Mouse (Mus musculus) neutrophil, adult 5-6 weeks (primary cell): Measurements from ENCODE around the gene Tmem213. TPM values are rescaled to one million over a fixed set of nuclear protein-coding genes. Genes with fewer than 3 reads are reported as not detected.

Experiments used
- ATAC-seq: fragments of 151-379, 151-347 bp; 2 replicates; pipeline ENCODE4 v1.8.0; 2017; ENCODE audit warnings: mild to moderate bottlenecking, moderate TSS enrichment; ENCODE audit not compliant: insufficient number of reproducible peaks, poor library complexity, low FRiP score, severe bottlenecking; ENCODE audit errors: extremely low read depth
- total RNA-seq: library from RNA; stranded (forward); fragments of 200-1000 nt; gene quantifications from 2 replicates; pipeline ENCODE4 v1.2.3, GENCODE M21; 2017

The Tmem213 gene
- not detected in 2 replicates for total RNA-seq

DNA sequence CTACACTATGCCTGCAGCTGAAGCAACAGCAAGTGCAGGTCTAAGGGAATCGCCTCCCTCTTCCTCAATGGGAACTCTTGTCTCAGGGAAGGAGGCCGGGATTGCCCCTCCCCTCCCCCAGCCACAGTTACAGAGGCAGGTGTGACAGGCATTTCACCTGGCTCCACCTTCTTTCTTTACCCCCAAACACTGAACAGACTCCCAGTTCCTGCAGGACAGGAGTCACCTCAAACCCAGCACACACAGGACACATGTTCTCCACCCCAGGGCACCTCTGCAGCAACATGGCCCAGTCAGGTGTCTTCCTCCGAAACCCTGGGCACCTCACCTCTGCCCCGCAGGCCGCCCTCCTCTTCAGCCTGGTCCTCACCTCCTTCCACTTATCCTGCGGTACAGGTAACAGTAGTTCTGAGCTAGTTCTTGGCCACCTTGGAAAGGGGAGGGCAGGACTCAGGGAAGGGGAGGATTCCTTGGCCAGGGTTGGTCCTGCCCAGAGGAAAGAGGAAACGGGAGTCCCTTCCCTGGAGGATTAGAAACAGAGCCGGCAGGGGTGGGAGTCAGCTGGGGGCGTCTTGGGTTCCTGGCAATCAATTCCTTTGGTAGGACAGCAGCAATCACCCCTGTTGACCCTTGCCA lies at the start of gene Tmem213:
Gene Tmem213, plus strand, starts transcription at position 96 of the 636 bp plus-strand sequence.
- no peak for ATAC-seq

DNA sequence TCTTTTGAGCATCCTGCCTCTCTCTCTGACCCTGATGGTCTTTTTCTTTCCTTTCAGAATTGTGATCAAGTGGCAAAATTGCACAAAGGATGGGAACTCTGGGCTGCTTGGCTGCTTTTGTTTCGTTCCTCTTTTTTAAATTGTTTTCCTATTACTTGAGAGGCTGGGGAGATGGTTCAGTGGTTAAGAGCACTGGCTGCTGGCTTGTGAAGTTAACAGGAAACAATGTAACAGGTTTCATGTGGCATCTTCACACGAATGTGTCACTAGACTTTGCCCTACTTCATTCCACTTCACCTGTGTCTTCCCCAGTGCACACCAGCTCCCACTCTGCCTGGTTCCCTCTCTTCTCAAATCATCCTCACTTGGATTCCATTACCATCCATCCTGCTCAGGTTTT lies 44.4 kb upstream of the Tmem213 start:
- no peak for ATAC-seq

DNA sequence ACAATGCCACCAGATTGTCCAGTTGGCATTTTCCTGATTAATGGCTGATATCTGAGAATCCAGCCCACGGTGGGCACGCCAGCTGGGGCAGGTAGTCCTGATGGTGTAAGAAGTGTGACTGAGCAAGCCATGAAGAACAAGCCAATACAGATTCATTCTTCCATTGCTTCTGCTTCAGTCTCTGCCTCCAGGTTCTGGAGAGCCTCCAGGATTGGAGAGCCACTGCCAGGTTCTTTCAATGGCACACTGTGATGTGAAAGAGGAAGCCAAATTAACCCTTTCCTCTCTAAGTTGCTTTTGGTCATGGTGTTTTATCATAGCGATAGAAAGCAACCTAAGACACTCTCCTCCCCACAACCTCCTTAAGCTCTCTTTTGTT lies 43.9 kb upstream of the Tmem213 start:
- no peak for ATAC-seq

DNA sequence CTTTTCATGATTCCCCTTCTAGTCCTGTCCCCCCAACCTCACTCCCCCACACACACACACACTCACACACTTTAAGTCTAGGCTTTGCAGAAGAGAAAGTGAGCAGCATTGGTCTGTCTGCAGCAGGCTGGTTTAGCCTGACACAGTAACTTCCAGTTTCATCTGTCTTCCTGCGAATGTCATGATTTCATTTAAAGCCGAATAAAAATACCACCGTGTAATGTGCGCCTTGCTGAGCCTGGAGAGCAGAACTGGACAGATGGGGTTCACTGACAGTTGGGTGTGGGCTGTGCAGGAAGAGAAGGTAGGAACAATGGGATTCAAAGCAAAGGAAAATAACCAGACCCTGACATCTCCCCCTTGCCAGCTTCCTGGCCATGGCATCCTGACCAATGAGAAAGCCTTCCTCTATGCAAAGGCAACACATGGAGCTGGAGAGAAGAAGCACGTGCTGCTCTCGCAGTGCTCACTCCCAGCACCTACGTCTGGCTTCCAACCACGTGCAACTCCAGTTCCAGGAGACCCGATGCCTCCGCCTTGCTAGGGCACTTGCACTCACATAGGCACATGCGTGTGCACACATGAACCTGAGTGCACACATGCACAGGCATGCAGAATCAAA lies 43.4 kb upstream of the Tmem213 start:
- ATAC-seq, result no peak

DNA sequence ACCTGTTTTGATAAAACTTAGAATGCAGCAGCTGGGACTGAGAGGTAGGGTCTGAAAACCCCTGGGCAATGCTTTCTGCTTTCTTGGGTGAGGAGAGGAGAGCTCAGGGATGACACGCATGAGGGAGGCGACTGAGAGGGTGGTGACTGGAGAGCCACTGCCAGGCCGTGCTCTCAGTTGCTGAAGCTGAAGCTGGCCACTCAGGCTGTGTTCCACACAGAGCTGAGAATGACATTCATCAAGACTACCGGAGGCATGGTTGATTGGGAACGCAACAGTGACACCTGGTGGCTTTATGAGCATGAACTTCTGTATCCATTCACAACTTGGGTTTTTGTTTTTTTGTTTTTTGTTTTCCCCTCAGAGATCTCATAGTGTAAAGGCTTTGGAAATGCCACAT lies 42.8 kb upstream of the Tmem213 start:
- ATAC-seq, result peak; percentile 77

DNA sequence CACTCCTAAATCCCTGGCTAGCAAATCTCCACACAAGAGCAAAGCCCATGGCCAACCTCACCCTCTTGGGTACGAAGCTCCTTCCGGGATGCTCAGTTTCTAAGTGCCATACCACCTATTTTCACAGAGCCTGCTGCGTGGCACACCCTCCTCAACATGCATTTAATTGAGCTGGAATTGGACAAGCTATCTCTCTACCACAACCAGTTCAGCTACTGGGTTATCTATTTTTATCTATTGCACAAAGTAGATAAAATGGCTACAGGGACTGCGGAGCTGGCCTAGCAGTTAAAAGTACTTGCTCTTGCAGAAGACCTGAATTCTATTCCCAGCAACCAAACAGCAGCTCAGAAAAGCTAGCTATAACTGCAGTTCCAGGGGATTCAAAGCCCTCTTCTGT lies 37.8 kb upstream of the Tmem213 start:
- no peak for ATAC-seq

DNA sequence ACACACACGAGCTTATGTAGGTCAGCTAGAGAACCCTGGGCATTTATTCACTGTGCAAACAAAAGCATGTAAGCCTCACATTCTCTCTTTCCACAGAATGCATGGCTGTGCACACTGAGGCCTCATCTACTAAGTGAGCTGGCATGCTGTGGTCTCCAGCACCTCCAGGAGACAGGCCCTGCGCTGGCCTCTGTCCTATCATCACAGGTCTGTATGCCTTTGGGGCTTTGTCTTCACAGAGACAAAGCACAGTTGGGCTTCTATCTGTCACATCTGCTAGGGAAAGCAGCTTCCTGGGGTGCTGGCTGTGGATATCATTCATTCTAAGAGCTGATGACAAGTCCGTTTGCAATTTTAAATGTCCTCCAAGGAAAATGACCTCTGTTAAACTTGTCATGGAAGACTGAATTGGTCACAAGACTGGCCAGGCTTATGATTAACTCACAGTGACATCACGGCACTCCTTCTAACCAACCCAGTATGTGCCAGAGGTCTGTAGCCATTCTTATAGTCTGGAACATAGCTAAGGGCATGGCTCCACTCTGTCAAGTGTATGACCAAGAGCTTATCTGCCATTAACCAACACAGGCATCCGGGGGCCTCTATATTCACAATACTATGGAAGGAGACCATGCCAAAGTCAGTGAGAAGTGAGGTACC lies 36.8 kb upstream of the Tmem213 start:
- ATAC-seq, result no peak

DNA sequence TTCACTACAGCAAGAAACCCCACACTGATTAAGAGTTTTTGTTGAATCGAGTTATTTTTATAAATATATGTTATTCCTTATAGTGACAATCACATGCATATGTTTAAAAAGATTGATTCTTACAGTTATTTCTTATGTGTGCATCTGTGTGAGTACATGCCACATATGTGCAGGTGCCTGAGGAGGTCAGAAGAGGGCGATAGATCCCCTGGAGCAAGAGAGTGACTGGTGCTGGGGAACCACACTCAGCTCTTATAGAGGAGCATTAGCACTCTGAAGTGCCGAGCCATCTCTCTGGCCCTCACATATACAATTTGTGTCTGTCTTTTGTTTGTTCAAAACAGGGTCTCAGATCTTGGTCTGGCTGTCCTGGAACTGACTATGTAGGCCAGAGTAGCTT lies 35.5 kb upstream of the Tmem213 start:
- ATAC-seq, result no peak

DNA sequence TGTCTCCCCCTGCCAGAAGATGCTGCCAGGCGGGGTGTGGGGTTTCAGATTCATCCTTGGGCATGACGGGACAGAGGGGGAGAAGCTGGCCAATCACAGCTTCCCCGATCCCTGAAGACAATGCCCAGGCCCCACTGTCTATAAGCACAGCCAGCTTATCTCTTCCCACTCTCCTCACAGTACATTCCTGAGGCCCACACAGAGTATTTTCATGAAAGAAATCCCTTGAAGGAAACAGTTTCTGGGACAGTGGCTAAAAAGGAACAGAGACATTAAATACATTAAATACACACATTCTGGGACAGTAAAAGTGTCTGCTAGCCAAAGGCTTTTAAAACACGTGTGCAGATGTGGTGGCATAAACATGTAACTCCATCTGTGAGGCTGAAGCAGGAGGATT lies 28.7 kb upstream of the Tmem213 start:
- no peak for ATAC-seq

DNA sequence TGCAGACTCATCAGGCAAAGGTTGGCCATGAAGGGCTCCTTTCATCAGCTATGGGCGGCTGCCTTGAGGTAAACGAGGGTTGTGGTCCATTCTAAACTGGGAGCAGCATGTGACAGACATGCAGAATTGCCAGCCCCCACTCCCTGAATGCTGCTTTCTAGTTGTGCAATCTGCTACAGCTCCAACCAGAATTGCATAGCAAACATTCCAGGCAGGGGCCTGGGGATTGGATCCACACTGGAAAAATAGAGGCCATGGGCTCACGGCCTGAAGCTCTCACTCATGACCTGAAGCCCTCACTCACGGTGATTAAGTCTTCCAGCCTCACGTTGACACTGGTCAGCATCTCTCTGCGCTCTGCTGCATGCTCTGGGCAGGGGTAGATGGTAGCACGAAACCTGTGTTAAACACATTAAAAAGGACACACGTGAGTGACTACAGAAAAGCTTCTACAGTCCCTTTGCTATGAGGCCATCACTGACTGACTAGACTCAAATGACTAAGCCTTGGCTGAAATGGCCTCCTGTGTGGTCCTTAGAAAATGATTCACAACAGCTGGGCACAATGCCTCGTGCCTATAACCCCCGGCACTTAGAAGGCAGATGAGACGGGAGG lies 27.2 kb upstream of the Tmem213 start:
- no peak for ATAC-seq

DNA sequence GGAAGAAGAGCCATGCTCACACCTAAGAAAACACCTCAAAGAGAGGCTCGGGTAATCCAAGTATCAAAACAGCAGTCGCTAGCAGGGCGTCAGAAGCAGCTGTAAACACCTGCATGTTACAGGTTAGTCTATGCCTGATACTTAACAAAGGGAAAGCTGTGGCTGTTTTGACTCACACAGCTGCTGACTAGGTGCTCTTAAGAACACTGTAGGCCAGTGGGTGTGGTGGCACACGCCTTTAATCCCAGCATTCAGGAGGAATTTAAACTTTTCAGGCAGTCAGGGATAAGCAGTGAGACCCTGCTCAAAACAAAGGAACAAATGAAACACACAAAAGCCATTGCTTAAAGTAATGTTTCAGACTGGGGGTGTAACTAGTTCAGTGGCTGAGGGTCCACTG lies 25.9 kb upstream of the Tmem213 start:
- no peak for ATAC-seq

DNA sequence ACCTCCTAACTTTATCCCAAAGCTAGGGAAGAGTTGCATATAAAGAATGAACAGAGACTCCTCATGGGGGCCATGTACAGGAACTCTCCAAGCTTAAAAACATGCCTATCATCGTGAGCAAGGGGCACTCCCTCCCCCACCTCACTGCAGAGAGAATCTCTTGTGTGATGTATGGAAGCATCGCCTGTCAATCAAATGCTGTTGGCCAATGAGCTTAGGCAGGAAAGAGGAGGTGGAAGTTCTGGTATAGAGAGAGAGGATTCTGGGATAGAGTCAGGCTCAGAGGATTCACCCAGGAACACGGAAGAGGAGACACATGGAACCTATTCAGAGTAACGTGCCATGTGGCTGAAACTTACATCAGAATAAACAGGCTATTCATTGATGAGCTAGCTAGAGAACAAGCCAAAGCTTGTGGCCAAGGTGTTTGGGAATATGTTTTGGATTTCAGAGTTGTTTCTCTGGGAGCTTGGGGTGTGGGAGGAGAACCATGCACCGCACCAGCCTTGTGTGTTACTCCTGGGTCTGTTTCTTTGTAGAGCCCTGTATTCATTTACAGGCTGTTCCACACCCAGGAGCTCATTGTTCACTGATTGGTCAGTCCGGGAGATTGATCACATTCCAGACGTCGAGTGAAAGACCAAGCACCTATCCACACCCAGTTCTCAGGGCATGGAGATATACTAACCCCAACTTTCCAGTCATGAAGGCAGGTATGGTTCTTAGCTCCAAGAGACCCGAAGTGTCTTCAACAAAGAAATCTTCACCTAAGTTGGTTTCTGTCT lies 21.6 kb upstream of the Tmem213 start:
- no peak for ATAC-seq

DNA sequence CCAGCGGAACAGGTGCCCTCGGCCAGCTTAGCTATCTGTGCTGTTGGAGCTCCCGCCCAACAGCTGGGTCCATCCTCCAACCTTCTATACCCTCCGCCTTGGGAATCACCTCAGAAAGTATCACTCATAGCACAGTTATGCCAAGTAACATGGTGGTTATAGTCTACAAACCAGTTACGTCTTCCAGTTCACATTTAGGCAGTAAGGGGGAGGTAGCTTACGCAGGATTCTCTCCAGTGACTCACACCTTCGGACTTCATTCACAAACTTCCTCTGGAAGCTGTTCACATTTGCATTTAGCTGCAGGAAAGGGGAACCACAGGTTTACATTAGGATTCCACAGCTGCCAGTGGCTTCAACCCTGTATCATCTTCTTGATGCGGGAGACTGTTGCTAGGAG lies 16.5 kb upstream of the Tmem213 start:
- no peak for ATAC-seq

DNA sequence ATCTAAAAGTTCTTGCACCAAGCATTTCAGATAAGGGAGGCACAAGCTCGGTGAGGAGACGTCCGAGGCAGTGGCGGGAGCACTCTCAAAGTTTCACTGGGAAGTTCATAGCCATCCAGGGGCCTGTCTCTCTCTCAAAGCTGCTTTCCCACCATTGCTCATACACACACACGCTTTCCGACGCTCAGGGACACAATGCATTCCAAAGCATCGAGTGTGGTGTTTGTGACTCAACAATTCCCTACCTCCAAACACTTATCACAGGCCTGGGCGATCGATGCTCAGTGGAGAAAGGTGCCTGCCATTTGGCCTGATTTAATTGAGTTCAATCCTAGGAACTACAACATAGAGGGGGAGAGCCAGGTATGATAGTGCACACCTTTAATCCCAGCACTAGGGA lies 14.4 kb upstream of the Tmem213 start:
- no peak for ATAC-seq

DNA sequence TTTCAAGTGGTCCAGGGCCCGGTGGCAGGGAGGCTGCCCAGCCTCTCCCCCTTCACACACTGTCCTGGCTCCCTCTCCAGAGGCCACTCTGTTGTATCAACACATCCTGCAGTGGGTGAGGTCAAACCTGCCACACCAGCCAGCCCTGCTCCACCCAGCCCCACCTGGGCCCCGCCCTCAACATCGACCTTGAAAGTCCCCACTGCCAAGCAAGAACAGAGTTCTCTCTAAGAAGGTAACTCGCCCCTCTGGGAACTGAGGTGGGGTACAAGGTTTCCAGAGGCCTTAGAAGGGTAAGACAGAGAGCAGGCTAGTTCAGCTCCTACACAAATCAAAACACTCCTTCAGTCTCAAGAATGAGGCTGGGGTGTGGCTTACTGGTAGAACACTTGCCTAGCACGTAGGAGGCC lies 12.1 kb upstream of the Tmem213 start:
- ATAC-seq, result no peak

DNA sequence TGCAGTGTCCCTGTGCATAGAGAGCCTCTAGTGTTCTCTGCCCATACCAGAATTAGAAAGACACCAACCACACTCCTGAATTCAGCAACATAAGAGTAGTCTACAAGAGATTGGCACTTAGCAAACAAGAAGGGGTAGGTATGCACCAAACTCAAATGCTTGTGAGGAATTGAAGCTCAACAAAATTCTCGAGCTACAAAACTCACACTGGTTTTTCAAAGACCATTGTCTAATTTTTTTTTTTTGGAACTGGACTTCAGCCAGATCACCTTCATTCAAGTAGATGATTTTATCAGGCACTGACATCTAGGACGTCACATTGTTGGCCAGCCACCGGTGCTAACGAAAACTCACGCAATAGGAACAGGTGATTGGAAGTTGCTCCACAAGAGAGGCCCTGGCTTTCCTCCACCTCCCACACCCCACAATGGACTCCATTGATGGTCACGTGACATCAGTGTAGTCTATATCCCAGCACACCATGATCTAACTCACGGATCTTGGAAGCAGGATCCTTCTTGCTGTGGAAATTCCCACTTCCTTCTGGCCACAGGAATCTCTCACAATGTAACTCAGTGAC lies 6.7 kb upstream of the Tmem213 start:
- no peak for ATAC-seq

DNA sequence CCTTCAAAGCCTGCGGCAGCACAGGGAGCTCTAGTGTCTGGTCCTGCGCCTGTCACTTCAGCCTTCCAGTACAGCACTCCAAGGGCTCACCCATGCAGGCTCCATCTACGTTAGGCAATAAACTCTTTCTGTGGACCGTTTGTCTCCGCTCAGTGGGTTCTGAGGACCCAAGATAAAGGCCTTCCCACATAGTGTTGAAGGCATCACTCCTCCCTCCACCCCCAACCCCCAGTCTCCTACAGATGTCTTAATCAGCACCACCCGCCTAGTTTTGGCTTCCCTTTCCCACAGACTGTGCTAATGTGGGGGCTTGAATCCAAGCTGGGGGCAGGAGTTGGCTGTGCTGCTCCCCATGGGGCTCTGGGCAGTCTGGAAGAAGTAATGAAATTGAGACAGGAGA lies 5.3 kb upstream of the Tmem213 start:
- ATAC-seq, result no peak

DNA sequence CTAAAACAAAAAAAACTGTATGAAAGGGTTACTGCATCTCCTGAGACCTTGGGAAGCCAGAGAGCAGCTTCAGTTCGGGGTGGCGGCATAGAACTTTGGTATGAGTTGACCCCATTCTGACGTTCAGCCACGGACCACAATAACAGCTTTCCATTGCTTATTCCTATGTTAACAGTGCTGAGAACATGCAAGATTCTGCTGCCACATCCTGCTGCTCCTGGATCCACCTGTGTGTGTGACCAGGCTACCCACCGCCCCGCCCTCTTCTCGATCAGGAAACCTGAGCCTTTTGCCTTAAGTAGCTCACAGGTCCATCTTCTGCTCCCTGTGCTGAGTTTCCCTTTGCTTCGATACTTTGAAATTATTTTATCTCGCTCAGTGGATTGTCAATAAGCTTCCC lies 3.1 kb upstream of the Tmem213 start:
- ATAC-seq, result no peak

DNA sequence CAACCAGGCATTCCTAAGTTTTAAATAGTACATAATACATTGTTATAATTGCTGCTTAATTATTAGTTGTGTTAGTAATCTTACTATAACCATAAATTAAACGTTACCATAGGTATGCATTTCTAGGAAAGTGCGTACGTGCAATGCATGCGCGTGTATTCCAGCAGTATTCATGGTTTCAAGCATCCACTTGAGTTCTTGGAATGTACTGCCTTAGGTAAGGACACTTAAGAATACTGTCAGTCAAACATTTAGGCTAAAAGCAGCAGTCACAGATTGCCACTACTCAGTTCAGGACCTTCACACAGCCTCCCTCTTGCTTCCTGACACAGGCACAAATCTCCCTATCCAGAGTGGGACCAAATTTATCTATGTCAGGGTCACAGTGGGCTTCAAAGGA lies 606 bp upstream of the Tmem213 start:
- ATAC-seq, result no peak
